Comparison of ENCODE assay signal across 11 mouse cellular contexts in genomic region chr11:102998577-102999316, GRCm38 (mm10). TPM values are rescaled to one million over a fixed set of nuclear protein-coding genes. Genes with fewer than 3 reads are reported as not detected.
DNase-seq lines count a peak whose midpoint lies in the region; ATAC-seq and TF ChIP-seq lines count a peak whose summit lies in the region.
"Had no signal": no experiment of that assay in that cellular context is flagged by ENCODE, and none has a peak within 500 bp of the region (broad histone marks: within the 10 kb centered on the region; RNA-seq: fewer than 3 reads in every experiment).

No protein-coding gene starts in this region.

- H3K36me3 ChIP-seq in C2C12 (ENCODE audit: control insufficient read depth, insufficient read depth): peaks cover 44% of the 10 kb centered on the region
- peaks cover 13% of the 10 kb centered on the region for H3K36me3 ChIP-seq in heart, postnatal 0 days (replicated peaks; ENCODE audit: control insufficient read depth, insufficient read depth, low read length)

- 0 out of 2 replicates have a peak overlapping the region, but pooled peaks have one; percentile 18 for H3K9ac ChIP-seq in heart, postnatal 0 days (replicated peaks; ENCODE audit: low read depth, low read length)
- H3K9ac ChIP-seq: kidney, embryonic 15.5 days; neural tube, embryonic 13.5 days had no signal

- no peaks in the 10 kb centered on the region for H3K27me3 ChIP-seq in C2C12 (ENCODE audit: control insufficient read depth, insufficient read depth, insufficient read length)
- H3K27me3 ChIP-seq in heart, postnatal 0 days (ENCODE audit: control insufficient read depth, insufficient read depth, low read length): no peaks in the 10 kb centered on the region
- H3K27me3 ChIP-seq: kidney, embryonic 15.5 days; neural tube, embryonic 13.5 days had no signal

- H3ac ChIP-seq in C2C12 (ENCODE audit: control insufficient read depth, insufficient read length, low read depth): peak overlapping the region; percentile 61

- peak; percentile 58 for ATAC-seq in heart, postnatal 0 days (ENCODE audit: insufficient read depth, low read depth)

- no peak for TF ChIP-seq EP300 in heart, postnatal 0 days (IDR thresholded peaks at IDR 0.05; ENCODE audit: low read depth)

- H3K79me3 ChIP-seq in C2C12 (ENCODE audit: low read depth): peaks cover 24% of the 10 kb centered on the region

- peak; percentile 39 for DNase-seq in adrenal gland, postnatal 10 days
- DNase-seq in adrenal gland, adult 8-10 months: no peak
- peak; percentile 61 for DNase-seq in heart, postnatal 0 days (ENCODE audit: low spot score)
- peak; percentile 35 for DNase-seq in lung, postnatal 36 days
- no peak for DNase-seq in gastrocnemius, postnatal 36 days
- no peak for DNase-seq in spleen, postnatal 10 days (ENCODE audit: low spot score in 2 of 2)
- DNase-seq in cerebellum, postnatal 4 days (ENCODE audit: low spot score in 2 of 2): no peak
- DNase-seq: B cell, adult 2 months had no signal

- TF ChIP-seq CTCF in C2C12 (IDR thresholded peaks at IDR 0.05; ENCODE audit: control insufficient read depth, insufficient read depth, insufficient read length): no peak
- TF ChIP-seq CTCF in heart, postnatal 0 days (IDR thresholded peaks at IDR 0.05; ENCODE audit: low read depth): no peak

- peaks cover 37% of the 10 kb centered on the region for H3K79me2 ChIP-seq in C2C12 (ENCODE audit: control insufficient read depth, insufficient read depth)

- H3K27ac ChIP-seq in heart, postnatal 0 days (ENCODE audit: low read depth): peak overlapping the region; percentile 76
- H3K27ac ChIP-seq: kidney, embryonic 15.5 days; neural tube, embryonic 13.5 days had no signal

- intact Hi-C loops in gastrocnemius, postnatal 36 days (cut with DNase I): loop anchor here (5.0 kb wide), 2 partner anchors 54 to 226 kb away; no protein-coding TSS in a partner anchor

- no peaks in the 10 kb centered on the region for H3K9me3 ChIP-seq in heart, postnatal 0 days (replicated peaks; ENCODE audit: control insufficient read depth, low read length)
- H3K9me3 ChIP-seq: kidney, embryonic 15.5 days; neural tube, embryonic 13.5 days had no signal

- no peak overlapping the region for H3K4me3 ChIP-seq in C2C12 (ENCODE audit: insufficient read depth, poor library complexity, severe bottlenecking)
- H3K4me3 ChIP-seq in heart, postnatal 0 days (ENCODE audit: low read depth, low read length): no peak overlapping the region
- H3K4me3 ChIP-seq: kidney, embryonic 15.5 days; neural tube, embryonic 13.5 days had no signal

- 13% methylated on average over 14 of the region's 14 CpGs for WGBS in heart, postnatal 0 days

- H3K4me1 ChIP-seq in heart, postnatal 0 days (ENCODE audit: control insufficient read depth, insufficient read depth): peaks cover 20% of the 10 kb centered on the region; the same call in 1 of the 2 replicates

- H3K4me2 ChIP-seq in heart, postnatal 0 days (ENCODE audit: low read depth, low read length): peak overlapping the region; percentile 21; the same call in 1 of the 2 replicates
- H3K4me2 ChIP-seq: kidney, embryonic 15.5 days; neural tube, embryonic 13.5 days had no signal

TF ChIP-seq in C2C12, 6 proteins besides CTCF, POLR2A, EP300 and RAD21:
- peak; percentile 96 for TF ChIP-seq MYOD1 (IDR thresholded peaks at IDR 0.05; ENCODE audit: control insufficient read depth, insufficient read length, low read depth)
- no peak for TF ChIP-seq MYOG (IDR thresholded peaks at IDR 0.05; ENCODE audit: control insufficient read depth, extremely low read depth, insufficient read length)
- peak; percentile 48 for TF ChIP-seq MAX (IDR thresholded peaks at IDR 0.05)
- no peak for TF ChIP-seq FOSL1 (IDR thresholded peaks at IDR 0.05; ENCODE audit: insufficient read depth, low read length, poor library complexity, severe bottlenecking)
- TF ChIP-seq CEBPB (IDR thresholded peaks at IDR 0.05; ENCODE audit: low read depth): no peak
- TF ChIP-seq USF1 (IDR thresholded peaks at IDR 0.05; ENCODE audit: low read depth): peak; percentile 71

RNA-seq across cellular contexts. Expression of gene Nmt1, which starts 29.2 kb away (rescaled TPM):
- total RNA-seq in adrenal gland, postnatal 10 days (2021): 10 to 100 TPM; 81.8 to 85.9 TPM
- 100 to 1,000 TPM; 102 to 113 (median 109) TPM for total RNA-seq in adrenal gland, adult 8-10 months (2022)
- 64.9 TPM for polyA plus RNA-seq in C2C12 (2012; fragmentation: generic; extraction: Trizol)
- total RNA-seq in heart, postnatal 0 days (2014; rRNA removed; ENCODE audit: low replicate concordance): 47.6 and 63.6 TPM in 2 replicates
- 46.6 and 50.0 TPM in 2 replicates for polyA plus RNA-seq in heart, postnatal 0 days (2015; fragmentation: Nextera tagmentation; extraction: Ambion mirVana)
- total RNA-seq in gastrocnemius, postnatal 36 days (2021): 10 to 100 TPM; 44.6 to 47.2 TPM

RNA-seq across cellular contexts. Expression of gene Dcakd, which starts 29.4 kb away (rescaled TPM):
- 10 to 100 TPM; 65.6 to 74.8 TPM for total RNA-seq in adrenal gland, postnatal 10 days (2021)
- 10 to 100 TPM; 64.3 to 89.6 (median 75.5) TPM for total RNA-seq in adrenal gland, adult 8-10 months (2022)
- polyA plus RNA-seq in C2C12 (2012; fragmentation: generic; extraction: Trizol): 185 TPM
- total RNA-seq in heart, postnatal 0 days (2014; rRNA removed; ENCODE audit: low replicate concordance): 53.5 and 64.0 TPM in 2 replicates
- 45.2 and 50.4 TPM in 2 replicates for polyA plus RNA-seq in heart, postnatal 0 days (2015; fragmentation: Nextera tagmentation; extraction: Ambion mirVana)
- total RNA-seq in gastrocnemius, postnatal 36 days (2021): 10 to 100 TPM; 16.2 to 19.8 TPM

RNA-seq across cellular contexts. Expression of gene C1ql1, which starts 52.3 kb away (rescaled TPM):
- 10 to 100 TPM; 31.9 to 34.6 TPM for total RNA-seq in adrenal gland, postnatal 10 days (2021)
- total RNA-seq in adrenal gland, adult 8-10 months (2022): 10 to 100 TPM; 62.1 to 91.9 (median 72.9) TPM
- polyA plus RNA-seq in C2C12 (2012; fragmentation: generic; extraction: Trizol): 0.87 TPM
- total RNA-seq in heart, postnatal 0 days (2014; rRNA removed; ENCODE audit: low replicate concordance): 1.1 TPM in 1 of 2 replicates, not detected in the other
- polyA plus RNA-seq in heart, postnatal 0 days (2015; fragmentation: Nextera tagmentation; extraction: Ambion mirVana): 0.10 TPM in 1 of 2 replicates, not detected in the other
- under 1 TPM in 1 of 2 experiments, not detected in 1; 0.17 TPM for total RNA-seq in gastrocnemius, postnatal 36 days (2021)

Comparison
In these comparisons a context has a peak if more than half of its experiments do, and no peak if none do; other contexts are left out.
1. DNase-seq: peak in adrenal gland, postnatal 10 days (single experiment), heart, postnatal 0 days (single experiment) and lung, postnatal 36 days (single experiment); none in adrenal gland, adult 8-10 months (single experiment), gastrocnemius, postnatal 36 days (0 of 2), spleen, postnatal 10 days (0 of 2) and cerebellum, postnatal 4 days (0 of 2).
2. RNA of gene C1ql1, which starts 52.3 kb away (total RNA-seq): 62.1 to 91.9 TPM in adrenal gland, adult 8-10 months and 31.9 to 34.6 TPM in adrenal gland, postnatal 10 days; 0.17 TPM in gastrocnemius, postnatal 36 days and 1.1 TPM in heart, postnatal 0 days; every median in the first group is over 10 times any median in the second.